Mouse (Mus musculus) heart, postnatal 0 days (tissue): Measurements from ENCODE around the gene Cebpb.

Experiments
- CTCF ChIP-seq: IDR thresholded peaks from 2 replicates; pipeline ENCODE4 v1.5.1; 2016; ENCODE audit warnings: antibody characterized with exemption, control low read depth, low read depth
- EP300 ChIP-seq: IDR thresholded peaks from 2 replicates; pipeline ENCODE4 v1.6.1; 2016; ENCODE audit warnings: antibody characterized with exemption, low read depth

GRCm38 (mm10) chr2:167722538-167722937 lies 33.8 kb downstream of the Cebpb start:
- TF ChIP-seq CTCF, result no peak
- TF ChIP-seq EP300, result no peak
